ENCODE assay signal across 9 mouse cellular contexts in genomic region chr5:110376802-110377433, GRCm38 (mm10). TPM values are rescaled to one million over a fixed set of nuclear protein-coding genes. Genes with fewer than 3 reads are reported as not detected.
DNase-seq lines count a peak whose midpoint lies in the region; ATAC-seq and TF ChIP-seq lines count a peak whose summit lies in the region.
"Had no signal": no experiment of that assay in that cellular context is flagged by ENCODE, and none has a peak within 500 bp of the region (broad histone marks: within the 10 kb centered on the region; RNA-seq: fewer than 3 reads in every experiment).

No protein-coding gene starts in this region.

- peak; percentile 95 for TF ChIP-seq CTCF in ES-Bruce4 (IDR thresholded peaks at IDR 0.05; ENCODE audit: low read depth, low read length)

- H3K9me3 ChIP-seq in ES-Bruce4 (replicated peaks; ENCODE audit: control insufficient read depth, insufficient read depth, low read length, poor library complexity, severe bottlenecking), result no peaks in the 10 kb centered on the region
- no peaks in the 10 kb centered on the region for H3K9me3 ChIP-seq in forebrain, embryonic 11.5 days (ENCODE audit: control insufficient read depth, low read length)
- H3K9me3 ChIP-seq in lung, embryonic 16.5 days (ENCODE audit: control insufficient read depth, low read length), result no peaks in the 10 kb centered on the region

- peak; percentile 52 for ATAC-seq in forebrain, embryonic 11.5 days (replicated peaks; ENCODE audit: low FRiP score)
- peak; percentile 39; the same call in 1 of the 2 replicates for ATAC-seq in lung, embryonic 16.5 days (ENCODE audit: low read depth)

- 60% methylated on average over 8 of the region's 8 CpGs for WGBS in forebrain, embryonic 11.5 days
- 52% methylated on average over 8 of the region's 8 CpGs for WGBS in lung, embryonic 16.5 days

- TF ChIP-seq EP300 in ES-Bruce4 (IDR thresholded peaks at IDR 0.05; ENCODE audit: insufficient read depth, low read depth, low read length), result no peak

- H3K4me2 ChIP-seq in forebrain, embryonic 11.5 days (ENCODE audit: low read depth, low read length, severe bottlenecking), result no peak overlapping the region
- no peak overlapping the region for H3K4me2 ChIP-seq in lung, embryonic 16.5 days (ENCODE audit: low read depth, low read length)

- H3K27me3 ChIP-seq in ES-Bruce4 (ENCODE audit: control insufficient read depth, insufficient read depth, low read length, poor library complexity, severe bottlenecking), result no peaks in the 10 kb centered on the region
- H3K27me3 ChIP-seq in forebrain, embryonic 11.5 days (ENCODE audit: control insufficient read depth, insufficient read depth, low read length), result no peaks in the 10 kb centered on the region
- no peaks in the 10 kb centered on the region for H3K27me3 ChIP-seq in lung, embryonic 16.5 days (ENCODE audit: control insufficient read depth, insufficient read depth, low read depth, low read length)

- DNase-seq in brain, adult 2 months (ENCODE audit: low read depth, low spot score), result peak; percentile 85
- DNase-seq in forebrain, embryonic 11.5 days (ENCODE audit: low spot score), result peak; percentile 91
- peak; percentile 85 for DNase-seq in heart, postnatal 4 days
- DNase-seq in layer of hippocampus, adult 9-10 months (ENCODE audit: low spot score), result peak; percentile 68
- peak; percentile 28 for DNase-seq in retina, adult 2 months (ENCODE audit: low read depth, low spot score)
- peak; percentile 63 to 71 for DNase-seq in thymus, postnatal 36 days

- no peak overlapping the region for H3K4me3 ChIP-seq in ES-Bruce4 (ENCODE audit: low read depth, low read length)
- H3K4me3 ChIP-seq in forebrain, embryonic 11.5 days (ENCODE audit: low read depth, low read length), result no peak overlapping the region
- H3K4me3 ChIP-seq in lung, embryonic 16.5 days (ENCODE audit: low read length), result no peak overlapping the region

- no peaks in the 10 kb centered on the region for H3K4me1 ChIP-seq in ES-Bruce4 (ENCODE audit: control insufficient read depth, insufficient read depth, low read length)
- peaks cover 4% of the 10 kb centered on the region; the same call in 1 of the 2 replicates for H3K4me1 ChIP-seq in forebrain, embryonic 11.5 days (replicated peaks; ENCODE audit: control insufficient read depth, insufficient read depth, low read length)
- H3K4me1 ChIP-seq in lung, embryonic 16.5 days (replicated peaks; ENCODE audit: control insufficient read depth, insufficient read depth, low read length), result no peaks in the 10 kb centered on the region

- no peaks in the 10 kb centered on the region for H3K36me3 ChIP-seq in ES-Bruce4 (ENCODE audit: control insufficient read depth, insufficient read depth, low read length, poor library complexity, severe bottlenecking)
- peaks cover 11% of the 10 kb centered on the region; the same call in 1 of the 2 replicates for H3K36me3 ChIP-seq in forebrain, embryonic 11.5 days (ENCODE audit: control insufficient read depth, insufficient read depth, low read length)
- peaks cover 5% of the 10 kb centered on the region for H3K36me3 ChIP-seq in lung, embryonic 16.5 days (ENCODE audit: control insufficient read depth, insufficient read depth, low read length)

- TF ChIP-seq POLR2A in ES-Bruce4 (IDR thresholded peaks at IDR 0.05; ENCODE audit: insufficient read depth, low read length), result no peak

- no peak overlapping the region for H3K27ac ChIP-seq in ES-Bruce4 (ENCODE audit: insufficient read depth, low read length)
- H3K27ac ChIP-seq in forebrain, embryonic 11.5 days (ENCODE audit: low read depth, low read length), result no peak overlapping the region
- H3K27ac ChIP-seq in lung, embryonic 16.5 days (ENCODE audit: low read length), result no peak overlapping the region

- H3K9ac ChIP-seq in ES-Bruce4 (ENCODE audit: low read depth, poor library complexity, severe bottlenecking), result no peak overlapping the region
- no peak overlapping the region for H3K9ac ChIP-seq in forebrain, embryonic 11.5 days (ENCODE audit: low read length)
- H3K9ac ChIP-seq in lung, embryonic 16.5 days (ENCODE audit: low read length), result no peak overlapping the region

RNA-seq across cellular contexts. Expression of gene Lrcol1, which starts 32.4 kb away (rescaled TPM):
- not detected in 2 replicates for polyA plus RNA-seq in ES-Bruce4 (2011; ENCODE audit: insufficient read depth, insufficient read length, low read depth, missing spikeins)
- not detected in 2 replicates for polyA plus RNA-seq in forebrain, embryonic 11.5 days (2014; fragmentation: Nextera tagmentation; extraction: Ambion mirVana)
- total RNA-seq in heart, postnatal 4 days (2021), result not detected
- 1.9 and 2.9 TPM in 2 replicates for polyA plus RNA-seq in lung, embryonic 16.5 days (2015; fragmentation: Nextera tagmentation; extraction: Ambion mirVana)
- total RNA-seq: gastrocnemius, postnatal 4 days had no signal

RNA-seq across cellular contexts. Expression of gene P2rx2, which starts 33.9 kb away (rescaled TPM):
- polyA plus RNA-seq in ES-Bruce4 (2011; ENCODE audit: insufficient read depth, insufficient read length, low read depth, missing spikeins), result 0.58 and 1.2 TPM in 2 replicates
- 1.0 and 1.3 TPM in 2 replicates for polyA plus RNA-seq in forebrain, embryonic 11.5 days (2014; fragmentation: Nextera tagmentation; extraction: Ambion mirVana)
- total RNA-seq in heart, postnatal 4 days (2021), result not detected
- 15.5 and 17.2 TPM in 2 replicates for polyA plus RNA-seq in lung, embryonic 16.5 days (2015; fragmentation: Nextera tagmentation; extraction: Ambion mirVana)
- total RNA-seq: gastrocnemius, postnatal 4 days had no signal

Comparison
In these comparisons a context has a peak if more than half of its experiments do, and no peak if none do; other contexts are left out.
1. DNase-seq: peak in every context shown above with its lines; median percentile 91 in forebrain, embryonic 11.5 days; 85 in brain, adult 2 months; 85 in heart, postnatal 4 days; 68 in layer of hippocampus, adult 9-10 months; 67 in thymus, postnatal 36 days; 28 in retina, adult 2 months.